Mouse (Mus musculus): Measurements from ENCODE around the gene Nos1. TPM values are rescaled to one million over a fixed set of nuclear protein-coding genes. Genes with fewer than 3 reads are reported as not detected.

Gene Nos1
- total and polyA plus RNA-seq, 2 experiments from 2014 or later, result 0.05 to 0.53 TPM

DNA sequence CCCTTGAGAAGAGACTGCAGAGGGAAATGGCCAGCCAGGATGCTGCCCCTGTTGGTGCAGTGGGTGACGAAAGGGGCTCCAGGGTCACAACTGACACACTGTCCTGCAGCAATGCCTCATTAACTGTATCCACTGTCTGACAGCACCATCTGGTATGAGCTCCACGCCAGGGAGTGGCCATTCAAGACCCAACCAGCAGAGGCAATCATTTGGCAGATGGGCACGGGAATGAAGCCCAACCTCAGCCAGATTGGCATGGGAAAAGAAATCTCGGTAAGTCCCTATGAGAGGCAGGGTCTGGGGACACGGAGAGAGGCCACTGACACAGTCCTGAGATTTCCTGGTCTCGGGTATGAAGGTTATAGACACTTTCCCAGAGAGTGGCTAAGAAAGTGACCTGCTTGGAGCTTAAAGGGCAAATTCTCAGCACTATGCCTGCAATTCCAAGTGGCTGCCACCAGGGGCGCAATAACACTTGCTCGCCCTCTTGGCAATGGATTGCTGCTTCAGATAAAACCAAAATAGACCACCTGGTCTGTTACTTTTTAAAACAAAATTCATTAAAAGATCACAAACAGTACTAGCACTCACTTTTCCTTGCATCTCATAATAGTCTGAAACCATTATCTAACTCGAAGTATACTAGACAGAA lies 19.5 kb upstream of the Nos1 start:
- no peak for ATAC-seq (ENCODE audit: insufficient read depth, low read depth)
- DNase-seq (ENCODE audit: low spot score), result no peak
- TF ChIP-seq CTCF (IDR thresholded peaks at IDR 0.05; ENCODE audit: low read depth) (no peak), EP300 (IDR thresholded peaks at IDR 0.05; ENCODE audit: low read depth) (no peak)
- Histone ChIP-seq H3K9ac (replicated peaks; ENCODE audit: low read depth, low read length) (no peak overlapping the region), H3K9me3 (replicated peaks; ENCODE audit: control insufficient read depth, low read length) (no peaks in the 10 kb centered on the region), H3K4me2 (ENCODE audit: low read depth, low read length) (no peak overlapping the region), H3K27me3 (ENCODE audit: control insufficient read depth, insufficient read depth, low read length) (no peaks in the 10 kb centered on the region), H3K4me3 (ENCODE audit: low read depth, low read length) (no peak overlapping the region), H3K4me1 (ENCODE audit: control insufficient read depth, insufficient read depth) (no peaks in the 10 kb centered on the region), H3K36me3 (replicated peaks; ENCODE audit: control insufficient read depth, insufficient read depth, low read length) (no peaks in the 10 kb centered on the region), H3K27ac (ENCODE audit: low read depth) (no peak overlapping the region)
- WGBS, result 72% methylated on average over 9 of the region's 9 CpGs

DNA sequence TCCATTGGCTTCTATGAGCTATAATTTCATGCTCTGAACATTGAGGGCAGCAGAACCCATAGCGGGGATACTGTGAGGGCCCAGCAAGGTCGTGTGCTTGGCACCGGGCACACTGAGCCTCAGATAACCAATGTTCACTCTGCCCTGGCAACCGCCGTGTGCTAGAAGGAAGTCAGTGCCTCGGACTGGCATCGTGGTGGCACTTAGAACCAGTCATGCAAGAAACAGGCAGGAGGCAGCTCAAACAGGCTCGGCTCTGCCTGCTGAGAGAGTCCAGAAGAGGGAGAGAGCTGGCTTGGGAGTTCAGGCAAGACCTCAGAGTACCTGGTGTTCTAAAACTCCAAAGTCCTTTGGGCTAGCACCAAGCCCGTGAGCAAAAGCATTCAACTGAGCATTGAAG lies 16.3 kb upstream of the Nos1 start:
- Histone ChIP-seq H3K4me1 (ENCODE audit: control insufficient read depth, insufficient read depth) (no peaks in the 10 kb centered on the region), H3K27ac (ENCODE audit: low read depth) (no peak overlapping the region), H3K9ac (replicated peaks; ENCODE audit: low read depth, low read length) (no peak overlapping the region), H3K4me3 (ENCODE audit: low read depth, low read length) (no peak overlapping the region), H3K36me3 (replicated peaks; ENCODE audit: control insufficient read depth, insufficient read depth, low read length) (no peaks in the 10 kb centered on the region), H3K27me3 (ENCODE audit: control insufficient read depth, insufficient read depth, low read length) (no peaks in the 10 kb centered on the region), H3K4me2 (ENCODE audit: low read depth, low read length) (no peak overlapping the region), H3K9me3 (replicated peaks; ENCODE audit: control insufficient read depth, low read length) (no peaks in the 10 kb centered on the region)
- 74% methylated on average over 9 of the region's 9 CpGs for WGBS
- no peak for DNase-seq (ENCODE audit: low spot score)
- no peak for ATAC-seq (ENCODE audit: insufficient read depth, low read depth)
- TF ChIP-seq CTCF (IDR thresholded peaks at IDR 0.05; ENCODE audit: low read depth) (no peak), EP300 (IDR thresholded peaks at IDR 0.05; ENCODE audit: low read depth) (no peak)

DNA sequence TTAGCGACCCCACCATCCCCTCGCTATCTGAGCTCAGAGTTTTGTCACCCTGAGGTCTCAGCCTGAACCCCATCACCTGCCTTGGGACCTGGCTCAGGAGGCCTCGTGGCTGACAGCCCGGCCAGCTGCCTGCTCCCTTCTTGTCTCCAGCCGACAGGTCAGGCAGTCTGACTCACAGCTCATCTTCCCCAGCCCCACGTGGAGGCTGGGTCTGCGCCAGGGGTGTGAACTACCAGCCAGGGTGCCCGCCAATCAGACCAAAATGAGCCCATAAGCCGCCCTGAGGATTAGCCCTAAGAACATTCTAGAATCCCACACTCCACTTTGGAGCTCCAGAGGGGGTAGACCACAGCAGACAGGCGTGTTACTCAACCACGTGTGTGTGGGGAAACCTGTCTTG lies 1.7 kb upstream of the Nos1 start:
- TF ChIP-seq CTCF (IDR thresholded peaks at IDR 0.05; ENCODE audit: low read depth), result no peak
- TF ChIP-seq EP300 (IDR thresholded peaks at IDR 0.05; ENCODE audit: low read depth), result no peak
- no peaks in the 10 kb centered on the region for H3K9me3 ChIP-seq (replicated peaks; ENCODE audit: control insufficient read depth, low read length)
- no peak for ATAC-seq (ENCODE audit: insufficient read depth, low read depth)
- H3K4me1 ChIP-seq (ENCODE audit: control insufficient read depth, insufficient read depth), result no peaks in the 10 kb centered on the region
- H3K9ac ChIP-seq (replicated peaks; ENCODE audit: low read depth, low read length), result no peak overlapping the region
- H3K27me3 ChIP-seq (ENCODE audit: control insufficient read depth, insufficient read depth, low read length), result no peaks in the 10 kb centered on the region
- no peaks in the 10 kb centered on the region for H3K36me3 ChIP-seq (replicated peaks; ENCODE audit: control insufficient read depth, insufficient read depth, low read length)
- H3K4me2 ChIP-seq (ENCODE audit: low read depth, low read length), result no peak overlapping the region
- no peak overlapping the region for H3K27ac ChIP-seq (ENCODE audit: low read depth)
- H3K4me3 ChIP-seq (ENCODE audit: low read depth, low read length), result no peak overlapping the region
- peak; percentile 7 for DNase-seq (ENCODE audit: low spot score)
- 50% methylated on average over 11 of the region's 11 CpGs for WGBS

DNA sequence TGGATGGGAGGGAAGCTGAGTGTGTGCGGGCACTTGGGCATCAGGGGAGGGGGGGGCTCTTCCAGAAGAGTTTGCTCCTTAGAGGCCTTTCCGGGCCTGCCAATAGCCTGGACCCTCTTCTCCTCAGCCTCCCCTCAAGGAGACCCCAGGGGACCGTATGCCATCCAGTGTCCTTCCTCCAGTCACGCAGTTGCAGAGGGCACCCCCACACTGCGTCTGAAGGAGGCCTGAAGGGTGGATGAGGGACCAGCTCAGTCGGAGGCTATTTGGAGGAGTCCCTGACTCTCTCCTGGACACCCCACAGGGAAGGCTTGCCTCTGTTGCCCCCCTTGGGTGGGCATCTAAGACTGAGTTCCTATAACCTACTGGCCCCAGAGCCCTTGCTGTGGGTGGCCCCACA lies 346 bp downstream of the Nos1 start:
- no peak overlapping the region for H3K27ac ChIP-seq (ENCODE audit: low read depth)
- H3K4me2 ChIP-seq (ENCODE audit: low read depth, low read length), result no peak overlapping the region
- WGBS, result 63% methylated on average over 6 of the region's 6 CpGs

DNA sequence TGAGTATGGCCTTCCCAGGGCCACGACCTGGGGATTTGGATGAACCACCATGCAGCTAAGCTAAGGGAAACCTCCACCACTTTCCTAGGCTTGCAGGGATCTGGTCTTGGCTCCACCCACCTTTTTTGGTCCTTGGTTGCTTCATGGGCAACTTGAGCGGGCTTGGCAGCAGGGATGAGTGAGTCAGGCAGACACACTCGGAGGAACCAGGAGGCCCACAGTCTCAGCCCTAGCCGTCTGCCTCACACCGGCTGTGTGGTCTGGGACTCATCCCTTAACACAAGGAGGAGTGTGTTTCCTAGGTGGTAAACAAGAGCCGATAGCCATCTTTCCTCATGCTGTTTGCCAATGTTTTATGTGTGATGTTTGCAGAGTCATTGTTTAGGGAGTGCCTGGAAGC lies 9.2 kb downstream of the Nos1 start:
- no peak overlapping the region for H3K4me3 ChIP-seq (ENCODE audit: low read depth, low read length)
- DNase-seq (ENCODE audit: low spot score) (no peak), ATAC-seq (ENCODE audit: insufficient read depth, low read depth) (no peak)
- no peaks in the 10 kb centered on the region for H3K9me3 ChIP-seq (replicated peaks; ENCODE audit: control insufficient read depth, low read length)
- no peaks in the 10 kb centered on the region for H3K4me1 ChIP-seq (ENCODE audit: control insufficient read depth, insufficient read depth)
- H3K4me2 ChIP-seq (ENCODE audit: low read depth, low read length), result no peak overlapping the region
- H3K36me3 ChIP-seq (replicated peaks; ENCODE audit: control insufficient read depth, insufficient read depth, low read length), result no peaks in the 10 kb centered on the region
- H3K27ac ChIP-seq (ENCODE audit: low read depth), result no peak overlapping the region
- no peak overlapping the region for H3K9ac ChIP-seq (replicated peaks; ENCODE audit: low read depth, low read length)
- no peaks in the 10 kb centered on the region for H3K27me3 ChIP-seq (ENCODE audit: control insufficient read depth, insufficient read depth, low read length)
- TF ChIP-seq EP300 (IDR thresholded peaks at IDR 0.05; ENCODE audit: low read depth) (no peak), CTCF (IDR thresholded peaks at IDR 0.05; ENCODE audit: low read depth) (no peak)
- 49% methylated on average over 6 of the region's 6 CpGs for WGBS

More for the DNA sequence above, 346 bp downstream of the Nos1 start:
- no peaks in the 10 kb centered on the region for H3K27me3 ChIP-seq (ENCODE audit: control insufficient read depth, insufficient read depth, low read length)
- ATAC-seq (ENCODE audit: insufficient read depth, low read depth) (no peak), DNase-seq (ENCODE audit: low spot score) (no peak)
- no peaks in the 10 kb centered on the region for H3K36me3 ChIP-seq (replicated peaks; ENCODE audit: control insufficient read depth, insufficient read depth, low read length)
- no peak for TF ChIP-seq CTCF (IDR thresholded peaks at IDR 0.05; ENCODE audit: low read depth)
- no peak for TF ChIP-seq EP300 (IDR thresholded peaks at IDR 0.05; ENCODE audit: low read depth)
- H3K9me3 ChIP-seq (replicated peaks; ENCODE audit: control insufficient read depth, low read length), result no peaks in the 10 kb centered on the region
- H3K9ac ChIP-seq (replicated peaks; ENCODE audit: low read depth, low read length), result no peak overlapping the region
- H3K4me3 ChIP-seq (ENCODE audit: low read depth, low read length), result no peak overlapping the region
- H3K4me1 ChIP-seq (ENCODE audit: control insufficient read depth, insufficient read depth), result no peaks in the 10 kb centered on the region

DNA sequence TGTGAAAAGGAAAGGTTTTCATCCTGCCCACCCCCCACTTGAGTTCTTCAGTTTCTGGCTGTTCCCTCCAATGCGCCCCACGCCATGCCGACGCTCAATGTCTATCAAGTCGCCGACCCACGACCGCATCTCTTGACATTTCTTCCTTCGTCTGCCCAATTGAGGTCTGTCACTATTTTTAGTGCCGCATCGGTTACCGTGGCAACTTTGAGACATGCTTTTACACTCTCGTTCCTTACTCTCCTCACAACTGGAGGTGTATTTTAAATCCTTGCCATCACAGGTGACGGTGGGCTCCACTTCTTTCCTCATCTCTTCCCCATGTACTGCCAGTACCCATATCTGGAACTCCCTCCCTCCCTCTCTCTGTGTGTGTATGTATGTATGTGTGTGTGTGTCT lies 11.0 kb downstream of the Nos1 start:
- TF ChIP-seq CTCF (IDR thresholded peaks at IDR 0.05; ENCODE audit: low read depth), result no peak
- no peak for TF ChIP-seq EP300 (IDR thresholded peaks at IDR 0.05; ENCODE audit: low read depth)
- H3K4me2 ChIP-seq (ENCODE audit: low read depth, low read length), result no peak overlapping the region
- ATAC-seq (ENCODE audit: insufficient read depth, low read depth) (no peak), DNase-seq (ENCODE audit: low spot score) (no peak)
- no peaks in the 10 kb centered on the region for H3K9me3 ChIP-seq (replicated peaks; ENCODE audit: control insufficient read depth, low read length)
- WGBS, result 81% methylated on average over 14 of the region's 14 CpGs
- H3K4me3 ChIP-seq (ENCODE audit: low read depth, low read length), result no peak overlapping the region
- H3K36me3 ChIP-seq (replicated peaks; ENCODE audit: control insufficient read depth, insufficient read depth, low read length), result no peaks in the 10 kb centered on the region
- no peaks in the 10 kb centered on the region for H3K27me3 ChIP-seq (ENCODE audit: control insufficient read depth, insufficient read depth, low read length)
- no peak overlapping the region for H3K27ac ChIP-seq (ENCODE audit: low read depth)
- no peaks in the 10 kb centered on the region for H3K4me1 ChIP-seq (ENCODE audit: control insufficient read depth, insufficient read depth)
- no peak overlapping the region for H3K9ac ChIP-seq (replicated peaks; ENCODE audit: low read depth, low read length)

All from heart, postnatal 0 days (tissue).